Mouse (Mus musculus) brown adipose tissue, adult 24 weeks (tissue): ENCODE data around the gene Slc35b1. TPM values are rescaled to one million over a fixed set of nuclear protein-coding genes. Genes with fewer than 3 reads are reported as not detected.
"Not testable (repeated sequence)": the region's sequence is repeated elsewhere in the genome, so short reads cannot be mapped to it uniquely, and the experiment has no call there.

ENCODE experiments used
- H3K27ac ChIP-seq: fragments of 200-500 bp; replicated peaks from 2 replicates; pipeline ENCODE4 v1.5.1; 2012; ENCODE audit warnings: low read depth, mild to moderate bottlenecking, low read length
- H3K4me1 ChIP-seq: fragments of 200-500 bp; 2 replicates; pipeline ENCODE4 v1.6.1; 2012; ENCODE audit warnings: low read length, mixed read lengths; ENCODE audit not compliant: control insufficient read depth, insufficient read depth, insufficient read length
- H3K4me3 ChIP-seq: fragments of 200-500 bp; 2 replicates; pipeline ENCODE4 v1.5.1; 2012; ENCODE audit warnings: low read depth, mild to moderate bottlenecking, low read length, moderate library complexity; ENCODE audit not compliant: insufficient read depth
- polyA plus RNA-seq: library from polyadenylated mRNA; stranded (reverse); fragments of >200 nt; gene quantifications from 2 replicates; pipeline ENCODE4 v1.2.4, GENCODE M21; 2012; ENCODE audit not compliant: missing spikeins, insufficient read depth, insufficient read length

Slc35b1 gene
- polyA plus RNA-seq, 1 experiment, result 42.8 TPM

- Histone ChIP-seq H3K27ac (no peak overlapping the region), H3K4me1 (peaks cover 9% of the 10 kb centered on the region), H3K4me3 (no peak overlapping the region)
Observed at GRCm38 (mm10) chr11:95397843-95398835, 13.6 kb downstream of the Slc35b1 start.

DNA sequence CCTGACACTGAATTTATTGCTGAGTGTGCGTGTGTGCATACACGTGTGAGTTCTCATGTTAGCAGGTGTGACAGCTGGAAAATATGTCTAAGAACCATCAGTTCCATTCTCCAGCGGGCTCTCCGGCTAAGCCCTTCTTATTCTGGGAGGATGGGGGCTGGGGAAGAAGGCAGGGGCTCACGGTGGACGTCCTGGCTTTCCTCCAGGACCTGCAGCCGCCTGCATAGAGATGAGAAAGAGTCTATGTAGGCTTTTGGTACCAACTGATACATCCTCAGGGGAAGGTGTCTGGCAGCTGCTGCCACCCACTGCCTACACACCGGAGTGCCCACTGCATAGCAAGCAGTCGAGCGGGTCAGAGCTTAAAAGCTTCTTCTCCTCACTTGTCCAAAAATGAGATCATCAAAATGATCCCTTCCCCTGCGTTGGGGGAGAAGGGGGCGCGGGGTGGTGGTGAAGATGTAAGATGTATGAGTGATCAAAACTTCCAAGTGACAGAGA is 15.1 kb downstream of the Slc35b1 start:
- H3K27ac ChIP-seq, result no peak overlapping the region
- H3K4me1 ChIP-seq, result peaks cover 15% of the 10 kb centered on the region
- no peak overlapping the region for H3K4me3 ChIP-seq

DNA sequence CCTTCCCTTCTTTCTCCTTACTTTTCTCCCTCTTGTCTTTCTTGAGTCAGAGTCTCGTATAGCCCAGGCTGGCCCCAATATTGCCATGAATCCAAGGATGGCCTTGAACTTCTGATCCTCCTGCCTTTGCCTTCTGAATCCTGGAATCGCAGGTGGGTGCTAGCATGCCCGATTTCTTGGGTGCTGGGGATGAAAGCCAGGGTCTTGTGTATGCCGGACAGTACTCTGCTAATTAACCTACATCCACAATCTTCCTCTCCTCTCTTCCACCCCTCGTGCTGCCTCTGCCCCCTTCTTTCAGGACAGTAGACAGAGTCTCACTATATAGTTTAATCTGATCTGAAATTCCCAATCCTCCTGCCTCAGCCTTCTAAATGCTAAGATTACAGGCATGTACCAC is 17.1 kb downstream of the Slc35b1 start:
- H3K4me3 ChIP-seq, result no peak overlapping the region
- H3K4me1 ChIP-seq, result peaks cover 17% of the 10 kb centered on the region
- H3K27ac ChIP-seq, result no peak overlapping the region

DNA sequence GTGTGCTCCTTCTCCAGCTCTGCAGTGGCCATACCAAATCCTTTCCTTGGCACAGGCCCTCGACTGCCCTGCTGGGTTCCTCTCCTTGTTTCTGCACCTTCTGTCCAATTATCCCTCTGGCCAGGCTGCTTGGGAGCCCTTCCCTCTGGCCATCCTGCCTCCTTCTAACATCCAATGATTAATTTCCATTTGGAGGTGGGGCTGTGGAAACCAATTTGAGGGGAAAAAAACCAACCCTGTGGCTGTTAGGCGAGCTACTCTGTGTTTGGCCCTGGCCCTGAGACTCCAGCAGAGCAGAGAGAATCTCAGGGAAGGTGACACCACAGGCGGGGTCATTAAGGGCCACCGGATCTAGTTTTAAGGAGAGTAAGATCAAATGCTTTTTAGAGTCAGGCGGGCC is 17.7 kb downstream of the Slc35b1 start:
- Histone ChIP-seq H3K4me3 (no peak overlapping the region), H3K27ac (peak overlapping the region; percentile 69), H3K4me1 (peaks cover 17% of the 10 kb centered on the region)

DNA sequence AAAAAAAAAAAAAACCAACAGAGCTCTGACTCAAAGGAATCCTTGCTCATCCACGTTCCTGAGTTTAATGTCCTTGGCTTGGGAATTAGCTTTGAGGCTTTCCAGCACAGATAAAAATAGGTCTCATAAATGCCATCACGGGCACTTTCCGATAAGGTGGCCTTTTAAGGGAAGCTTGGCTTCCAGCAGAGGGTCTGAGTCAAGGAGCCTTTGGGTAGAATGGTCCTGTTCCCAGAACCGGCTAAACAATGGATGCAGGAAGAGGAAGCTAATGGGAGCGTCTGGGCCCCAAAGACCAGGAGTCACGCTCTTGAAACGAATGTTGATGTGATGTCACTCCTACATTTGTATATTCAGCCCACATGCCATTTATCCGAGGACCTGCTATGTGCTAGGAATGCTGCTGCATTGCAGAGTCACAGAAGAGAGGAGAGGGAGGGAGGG is 18.2 kb downstream of the Slc35b1 start:
- H3K27ac ChIP-seq, result peak overlapping the region; percentile 69
- H3K4me3 ChIP-seq, result no peak overlapping the region
- H3K4me1 ChIP-seq, result peaks cover 17% of the 10 kb centered on the region

DNA sequence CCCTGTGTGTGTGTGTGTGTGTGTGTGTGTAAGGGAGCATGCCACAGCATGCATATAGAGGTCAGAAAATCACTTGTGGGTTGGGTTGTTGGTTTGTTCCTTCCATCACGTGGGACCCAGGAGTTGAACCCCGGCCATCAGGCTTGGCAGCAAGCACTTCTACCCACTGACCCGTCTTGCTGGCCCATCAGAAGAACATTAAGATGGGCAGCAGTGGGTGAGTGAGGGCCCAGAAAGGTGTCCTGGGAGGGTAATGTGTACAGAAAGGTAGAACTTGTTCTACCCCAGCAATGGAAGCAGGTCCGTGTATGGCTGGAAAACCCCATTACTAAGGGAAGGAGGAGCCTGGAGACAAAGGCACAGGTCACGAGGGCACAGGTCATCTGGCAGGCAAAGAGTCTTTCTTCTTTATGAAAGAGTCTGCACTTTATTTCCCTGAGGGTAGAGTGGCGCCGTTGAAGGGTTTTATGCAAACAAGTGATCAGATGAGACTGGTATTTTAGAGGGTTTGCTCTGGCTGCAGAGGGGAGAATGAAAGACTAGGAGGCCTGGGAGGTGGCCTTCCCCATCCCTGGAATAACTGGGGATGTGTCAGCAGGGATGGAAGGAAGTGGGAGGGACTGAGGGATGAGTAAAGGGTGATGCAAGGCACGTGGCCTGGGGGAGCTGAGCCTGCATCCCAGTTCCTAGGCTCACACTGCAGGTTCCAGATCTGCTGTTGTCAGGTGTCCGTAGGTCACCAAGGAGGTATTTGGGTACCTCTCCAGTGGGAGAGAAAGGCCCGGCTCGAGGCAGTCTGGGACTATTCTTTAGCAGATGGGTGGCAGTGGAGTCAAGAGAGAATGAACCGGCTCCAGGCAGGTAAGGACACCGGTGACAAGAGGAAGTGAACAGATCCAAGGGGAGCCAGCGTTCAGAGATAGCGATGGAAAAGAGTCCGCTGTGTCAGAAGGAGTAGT is 19.2 kb downstream of the Slc35b1 start:
- H3K4me3 ChIP-seq, result no peak overlapping the region
- peak overlapping the region; percentile 35; the same call in 1 of the 2 replicates for H3K27ac ChIP-seq
- peaks cover 17% of the 10 kb centered on the region for H3K4me1 ChIP-seq

DNA sequence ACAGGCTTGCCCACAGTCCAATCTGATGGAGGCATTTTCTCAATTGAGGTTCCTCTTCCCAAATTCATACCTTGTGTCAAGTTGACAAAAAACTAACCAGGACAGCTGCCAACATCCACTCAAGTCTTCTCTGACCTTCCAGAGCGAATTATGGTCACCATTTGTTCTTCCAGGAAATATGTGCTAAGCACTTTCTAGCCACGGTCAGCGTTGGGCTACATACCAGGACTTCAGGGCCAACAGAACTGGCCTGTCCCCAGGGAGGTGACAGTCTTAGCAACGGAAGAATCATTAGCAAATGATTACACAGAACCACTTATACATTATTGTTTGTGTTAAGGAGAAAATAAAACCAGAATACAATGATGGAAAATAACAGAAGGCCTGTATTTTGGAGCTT is 21.3 kb downstream of the Slc35b1 start:
- Histone ChIP-seq H3K4me1 (peaks cover 17% of the 10 kb centered on the region), H3K27ac (no peak overlapping the region), H3K4me3 (no peak overlapping the region)

DNA sequence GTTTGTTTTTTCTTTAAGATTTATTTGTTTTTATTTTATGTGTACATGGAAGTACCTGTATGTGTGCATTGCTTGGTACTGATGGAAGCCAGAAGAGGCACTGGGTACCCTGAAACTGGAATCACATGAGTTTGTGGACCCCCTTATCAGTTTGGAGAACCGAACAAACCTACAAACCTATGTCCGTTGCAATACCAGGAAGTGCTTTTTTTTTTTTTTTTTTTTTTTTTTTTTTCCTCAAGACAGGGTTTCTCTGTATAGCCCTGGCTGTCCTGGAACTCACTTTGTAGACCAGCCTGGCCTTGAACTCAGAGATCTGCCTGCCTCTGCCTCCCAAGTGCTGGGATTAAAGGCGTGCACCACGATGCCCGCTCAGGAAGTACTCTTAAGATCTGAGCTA is 21.9 kb downstream of the Slc35b1 start:
- H3K4me1 ChIP-seq, result peaks cover 17% of the 10 kb centered on the region
- not testable (repeated sequence) for H3K27ac ChIP-seq, H3K4me3 ChIP-seq

- Histone ChIP-seq H3K27ac (no peak overlapping the region), H3K4me3 (no peak overlapping the region)
Observed at GRCm38 (mm10) chr11:95409450-95410112, 25.1 kb downstream of the Slc35b1 start.

DNA sequence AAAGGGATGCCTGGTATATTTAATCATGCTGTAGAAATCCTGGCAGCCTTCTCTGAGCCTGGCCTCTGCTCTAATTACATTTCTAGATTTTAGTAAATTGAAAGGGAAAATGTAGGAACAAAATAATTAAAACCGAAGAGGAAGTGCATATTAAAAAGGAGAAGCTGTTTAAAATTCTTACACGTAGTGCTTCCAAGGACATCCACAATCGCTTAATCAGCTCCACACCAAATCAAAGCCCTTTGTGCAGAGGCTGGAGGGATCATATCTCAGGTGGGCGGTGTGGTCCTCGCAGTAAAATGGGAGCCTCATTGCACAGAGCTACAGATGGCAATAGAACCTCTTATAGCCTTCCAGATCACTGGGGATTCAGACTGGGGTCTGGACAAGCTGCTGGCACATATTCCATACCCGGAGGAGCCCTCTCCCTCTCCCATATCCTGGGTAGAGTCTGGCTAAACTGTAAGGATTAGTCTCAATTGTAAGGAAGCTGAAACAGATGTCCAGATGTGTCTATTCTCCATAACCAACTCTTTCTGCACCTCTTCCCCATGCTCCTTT is 27.0 kb downstream of the Slc35b1 start:
- Histone ChIP-seq H3K4me1 (peaks cover 5% of the 10 kb centered on the region; the same call in 1 of the 2 replicates), H3K4me3 (no peak overlapping the region), H3K27ac (no peak overlapping the region)

More at GRCm38 (mm10) chr11:95409450-95410112, 25.1 kb downstream of the Slc35b1 start:
- H3K4me1 ChIP-seq, result peaks cover 5% of the 10 kb centered on the region; the same call in 1 of the 2 replicates

DNA sequence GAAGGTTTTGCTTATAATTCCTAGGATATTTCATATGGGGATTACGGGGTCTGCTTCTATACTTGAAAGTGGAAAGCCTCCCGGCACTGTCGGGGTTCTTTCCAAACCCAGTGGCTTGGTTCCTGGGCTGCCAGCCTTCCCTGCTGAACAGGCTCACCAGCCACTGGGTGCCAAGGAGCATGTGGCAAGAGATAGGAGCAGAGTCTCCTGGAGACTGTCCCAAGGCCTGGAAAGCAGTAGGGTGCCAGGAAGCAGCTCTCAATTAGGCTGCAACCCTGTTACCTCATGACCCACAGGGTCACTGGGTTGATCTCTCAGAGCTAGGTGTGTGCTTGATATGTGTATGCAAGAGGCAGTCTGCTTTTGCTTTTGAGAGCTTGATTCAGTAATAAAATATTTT is 28.1 kb downstream of the Slc35b1 start:
- peaks cover 5% of the 10 kb centered on the region; the same call in 1 of the 2 replicates for H3K4me1 ChIP-seq
- H3K4me3 ChIP-seq, result no peak overlapping the region
- H3K27ac ChIP-seq, result peak overlapping the region; percentile 58; the same call in 1 of the 2 replicates

DNA sequence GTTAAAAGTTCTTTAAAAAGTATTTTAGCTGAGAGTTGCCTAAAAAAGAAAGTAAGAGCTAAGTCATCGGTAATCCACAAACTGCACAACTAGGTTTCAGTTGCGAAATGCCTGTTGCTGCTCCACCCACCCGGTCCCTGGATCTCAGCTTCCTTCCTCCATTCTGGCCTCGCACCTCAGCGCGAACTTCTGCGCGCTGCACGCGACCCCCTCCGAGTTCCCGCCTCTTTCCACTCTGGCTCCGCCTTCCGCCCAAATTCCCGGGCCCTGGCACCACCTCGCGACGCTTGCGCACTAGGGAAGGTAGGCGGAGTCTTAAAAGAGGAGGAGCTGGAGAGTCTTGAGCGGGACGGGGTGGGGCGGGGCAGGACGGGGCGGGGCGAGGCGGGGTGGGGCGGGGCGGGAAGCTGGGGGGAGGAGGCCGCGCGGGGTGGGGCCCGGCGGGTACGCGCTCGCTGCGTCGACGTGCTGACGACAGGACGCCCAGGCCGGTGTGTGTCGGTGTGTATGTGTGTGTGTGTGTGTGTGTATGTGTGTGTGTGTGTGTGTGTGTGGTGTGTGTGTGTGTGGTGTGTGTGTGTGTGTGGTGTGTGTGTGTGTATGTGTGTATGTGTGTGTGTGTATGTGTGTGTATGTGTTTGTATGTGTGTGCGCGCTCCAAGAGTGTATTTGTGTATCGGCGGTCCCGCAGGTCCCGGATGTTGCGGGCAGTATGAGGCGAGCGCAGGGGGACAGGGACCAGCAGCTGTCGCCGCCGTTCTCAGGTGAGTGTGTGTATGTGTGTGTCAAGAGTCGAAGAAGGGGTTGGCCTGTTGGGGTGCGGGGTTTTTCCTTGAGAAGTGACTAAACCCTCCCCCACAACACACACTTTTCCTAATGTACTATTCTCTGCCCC is 29.4 kb downstream of the Slc35b1 start, which contains the start of gene Spop:
Gene Spop (plus strand): TSS at position 440 of the 895 bp plus-strand sequence.
- H3K4me1 ChIP-seq, result peaks cover 5% of the 10 kb centered on the region; the same call in 1 of the 2 replicates
- peak within 1 kb of the TSS; percentile 80 for H3K4me3 ChIP-seq
- H3K27ac ChIP-seq, result peak within 1 kb of the TSS; percentile 87

DNA sequence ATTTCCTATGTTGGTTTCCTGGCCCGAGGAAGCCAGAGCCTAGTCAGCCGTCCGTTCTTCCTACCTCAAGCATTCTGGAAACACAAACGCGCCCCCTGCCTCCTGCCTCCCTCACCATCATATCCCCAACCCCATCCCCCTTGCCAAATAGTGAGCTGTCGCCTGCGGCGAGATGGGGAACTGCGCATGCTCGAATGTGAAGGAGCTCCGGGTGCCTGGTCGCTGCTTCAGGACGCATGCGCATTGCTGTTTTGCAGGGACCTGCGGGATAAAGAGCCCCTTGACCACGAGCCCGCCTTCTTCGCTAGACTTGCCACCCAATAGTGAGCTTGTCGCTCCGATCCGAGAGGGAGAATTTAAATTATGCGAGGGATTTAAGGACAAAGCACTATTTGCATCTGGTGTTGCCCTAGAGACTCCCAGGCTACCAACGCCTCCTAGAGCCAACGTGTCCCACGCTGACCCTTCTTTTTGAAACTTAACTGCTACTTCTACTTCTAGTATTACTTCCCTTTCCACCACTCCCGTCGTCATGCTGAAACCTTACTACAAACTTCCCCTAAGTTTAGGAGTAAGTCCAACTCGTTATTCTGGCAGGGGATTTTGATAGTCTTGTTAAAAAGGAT is 30.2 kb downstream of the Slc35b1 start:
- peak overlapping the region; percentile 87 for H3K27ac ChIP-seq
- H3K4me1 ChIP-seq, result peaks cover 5% of the 10 kb centered on the region; the same call in 1 of the 2 replicates
- H3K4me3 ChIP-seq, result peak overlapping the region; percentile 80
